Mouse (Mus musculus) liver, embryonic 12.5 days (tissue): ENCODE measurements around the gene Irf9. TPM values are rescaled to one million over a fixed set of nuclear protein-coding genes. Genes with fewer than 3 reads are reported as not detected.
A peak's percentile ranks its signal among the peaks of the same experiment; 100 is the strongest.

Source experiments
- ATAC-seq: fragments of 200-750 bp; cut with Nextera tagmentation; 2 replicates; pipeline ENCODE4 v1.8.0; 2017; ENCODE audit warnings: moderate number of reproducible peaks, mild to moderate bottlenecking, moderate library complexity
- H3K27ac ChIP-seq: fragments of 300-500 bp; sonication (generic); 2 replicates; pipeline ENCODE4 v1.5.1; 2016; ENCODE audit warnings: mild to moderate bottlenecking
- H3K27me3 ChIP-seq: fragments of 300-500 bp; sonication (generic); replicated peaks from 2 replicates; pipeline ENCODE4 v1.6.1; 2016; ENCODE audit warnings: mild to moderate bottlenecking, moderate library complexity
- H3K36me3 ChIP-seq: fragments of 300-500 bp; sonication (generic); 2 replicates; pipeline ENCODE4 v1.6.1; 2016; ENCODE audit warnings: mild to moderate bottlenecking, moderate library complexity
- H3K4me1 ChIP-seq: fragments of 300-500 bp; sonication (generic); 2 replicates; pipeline ENCODE4 v1.6.1; 2016
- H3K4me2 ChIP-seq: fragments of 300-500 bp; sonication (generic); 2 replicates; pipeline ENCODE4 v1.6.1; 2016; ENCODE audit warnings: mild to moderate bottlenecking, moderate library complexity
- H3K4me3 ChIP-seq: fragments of 300-500 bp; sonication (generic); 2 replicates; pipeline ENCODE4 v1.5.1; 2016; ENCODE audit warnings: mild to moderate bottlenecking, moderate library complexity
- H3K9ac ChIP-seq: fragments of 300-500 bp; sonication (generic); 2 replicates; pipeline ENCODE4 v1.6.1; 2016; ENCODE audit warnings: mild to moderate bottlenecking, moderate library complexity
- H3K9me3 ChIP-seq: fragments of 300-500 bp; sonication (generic); replicated peaks from 2 replicates; pipeline ENCODE4 v1.6.1; 2016; ENCODE audit warnings: mild to moderate bottlenecking, moderate library complexity
- WGBS: fragments of 180-500 bp; shearing (Covaris S2); methylation state at CpG from one replicate; pipeline ENCODE4 v1.1.7; 2016; ENCODE audit not compliant: insufficient replicate concordance; 5-methylcytosine and 5-hydroxymethylcytosine counted together
- polyA plus RNA-seq: library from polyadenylated mRNA; unstranded; fragments of >200 nt; fragmentation: Nextera tagmentation; extraction: Ambion mirVana; gene quantifications from 2 replicates; pipeline ENCODE4 v1.2.1, GENCODE M21; 2016

Irf9 gene
- 14.4 and 15.3 TPM in 2 replicates for polyA plus RNA-seq

GRCm38 (mm10) chr14:55603271-55603632 lies at the start of gene Irf9:
Gene Irf9 (plus strand): TSS chr14:55603571.
- peaks cover 86% of the 10 kb centered on the region for H3K36me3 ChIP-seq
- H3K4me3 ChIP-seq: peak within 1 kb of the TSS; percentile 63
- ATAC-seq: no peak
- H3K27ac ChIP-seq: peak within 1 kb of the TSS; percentile 94
- H3K27me3 ChIP-seq: no peaks in the 10 kb centered on the region
- WGBS: 81% methylated on average over 7 of the region's 7 CpGs
- H3K9me3 ChIP-seq: no peaks in the 10 kb centered on the region
- H3K9ac ChIP-seq: peak within 1 kb of the TSS; percentile 72
- peak within 1 kb of the TSS; percentile 70 for H3K4me2 ChIP-seq
- peaks cover 46% of the 10 kb centered on the region for H3K4me1 ChIP-seq

GRCm38 (mm10) chr14:55554635-55555034 lies 48.7 kb upstream of the Irf9 start:
- Histone ChIP-seq H3K27me3 (no peaks in the 10 kb centered on the region), H3K9ac (no peak overlapping the region), H3K4me1 (peaks cover 53% of the 10 kb centered on the region), H3K36me3 (peaks cover 11% of the 10 kb centered on the region), H3K4me2 (no peak overlapping the region), H3K4me3 (no peak overlapping the region), H3K9me3 (no peaks in the 10 kb centered on the region), H3K27ac (no peak overlapping the region)
- no peak for ATAC-seq

- Histone ChIP-seq H3K4me2 (no peak overlapping the region), H3K27me3 (no peaks in the 10 kb centered on the region), H3K4me3 (no peak overlapping the region), H3K36me3 (no peaks in the 10 kb centered on the region; the same call in 1 of the 2 replicates), H3K4me1 (peaks cover 53% of the 10 kb centered on the region), H3K9me3 (no peaks in the 10 kb centered on the region), H3K27ac (no peak overlapping the region), H3K9ac (no peak overlapping the region)
- ATAC-seq: no peak
- WGBS: 55% methylated on average over 3 of the region's 3 CpGs
These were observed 47.6 kb upstream of the Irf9 start for GRCm38 (mm10) chr14:55555788-55556187.

GRCm38 (mm10) chr14:55557003-55557402 lies 46.4 kb upstream of the Irf9 start:
- 0 out of 2 replicates have a peak overlapping the region, but pooled peaks have one; percentile 17 for H3K9ac ChIP-seq

DNA sequence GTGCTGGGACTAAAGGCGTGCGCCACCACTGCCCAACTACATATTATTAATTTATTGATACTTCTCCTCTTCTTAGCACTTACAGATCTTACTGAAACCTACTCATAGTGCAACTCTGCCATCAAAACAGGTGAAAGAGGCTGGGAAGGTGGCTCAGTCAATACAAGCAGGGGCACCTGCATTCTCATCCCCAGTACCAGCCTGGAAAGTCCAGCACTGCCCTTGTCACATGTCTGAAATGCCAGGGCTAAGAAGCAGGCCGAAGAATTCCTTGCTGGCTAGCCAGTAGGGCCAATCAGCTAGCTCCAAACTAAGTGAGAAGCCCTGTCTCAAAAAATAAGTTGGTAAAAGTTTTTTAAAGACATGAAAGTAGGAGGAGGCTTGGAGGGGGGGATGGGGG lies 45.8 kb upstream of the Irf9 start:
- WGBS: 84% methylated on average over 3 of the region's 3 CpGs
- Histone ChIP-seq H3K9ac (peak overlapping the region; percentile 50; the same call in 1 of the 2 replicates), H3K9me3 (no peaks in the 10 kb centered on the region), H3K36me3 (peaks cover 9% of the 10 kb centered on the region), H3K4me3 (no peak overlapping the region), H3K4me2 (no peak overlapping the region), H3K27ac (peak overlapping the region; percentile 99), H3K4me1 (peaks cover 71% of the 10 kb centered on the region), H3K27me3 (no peaks in the 10 kb centered on the region)
- ATAC-seq: no peak

More at GRCm38 (mm10) chr14:55557003-55557402, 46.4 kb upstream of the Irf9 start:
- Histone ChIP-seq H3K4me1 (peaks cover 65% of the 10 kb centered on the region), H3K4me3 (no peak overlapping the region), H3K4me2 (no peak overlapping the region), H3K27ac (peak overlapping the region; percentile 99), H3K9me3 (no peaks in the 10 kb centered on the region), H3K27me3 (no peaks in the 10 kb centered on the region), H3K36me3 (peaks cover 3% of the 10 kb centered on the region)
- WGBS: 20% methylated on average over 5 of the region's 5 CpGs
- no peak for ATAC-seq

- Histone ChIP-seq H3K36me3 (peaks cover 22% of the 10 kb centered on the region), H3K4me3 (peak overlapping the region; percentile 73), H3K27me3 (no peaks in the 10 kb centered on the region), H3K9ac (peak overlapping the region; percentile 92), H3K27ac (peak overlapping the region; percentile 99), H3K4me2 (peak overlapping the region; percentile 90), H3K9me3 (no peaks in the 10 kb centered on the region), H3K4me1 (peaks cover 74% of the 10 kb centered on the region)
- ATAC-seq: peak; percentile 44
- 33% methylated on average over 6 of the region's 6 CpGs for WGBS
These were observed 44.5 kb upstream of the Irf9 start for GRCm38 (mm10) chr14:55558740-55559448.

- Histone ChIP-seq H3K4me1 (peaks cover 65% of the 10 kb centered on the region), H3K9me3 (no peaks in the 10 kb centered on the region), H3K36me3 (peaks cover 31% of the 10 kb centered on the region), H3K9ac (peak within 1 kb of the TSS; percentile 92), H3K27me3 (no peaks in the 10 kb centered on the region), H3K4me3 (peak within 1 kb of the TSS; percentile 73), H3K4me2 (peak within 1 kb of the TSS; percentile 90), H3K27ac (peak within 1 kb of the TSS; percentile 99)
- ATAC-seq: peak; percentile 79
- under 1% methylated on average over 27 of the region's 27 CpGs for WGBS
These were observed 43.6 kb upstream of the Irf9 start, which contains the start of gene Dcaf11 for GRCm38 (mm10) chr14:55559799-55560201. Gene Dcaf11 (plus strand): TSS chr14:55560006.

GRCm38 (mm10) chr14:55560202-55561073 lies 42.9 kb upstream of the Irf9 start, which contains the start of gene A730061H03Rik:
Gene A730061H03Rik (minus strand): TSS chr14:55560406.
- Histone ChIP-seq H3K4me2 (peak within 1 kb of the TSS; percentile 90), H3K9me3 (no peaks in the 10 kb centered on the region), H3K4me3 (peak within 1 kb of the TSS; percentile 73), H3K27ac (peak within 1 kb of the TSS; percentile 99), H3K27me3 (no peaks in the 10 kb centered on the region), H3K36me3 (peaks cover 37% of the 10 kb centered on the region), H3K9ac (peak within 1 kb of the TSS; percentile 92), H3K4me1 (peaks cover 59% of the 10 kb centered on the region)
- peak; percentile 88 for ATAC-seq
- WGBS: under 1% methylated on average over 51 of the region's 51 CpGs

DNA sequence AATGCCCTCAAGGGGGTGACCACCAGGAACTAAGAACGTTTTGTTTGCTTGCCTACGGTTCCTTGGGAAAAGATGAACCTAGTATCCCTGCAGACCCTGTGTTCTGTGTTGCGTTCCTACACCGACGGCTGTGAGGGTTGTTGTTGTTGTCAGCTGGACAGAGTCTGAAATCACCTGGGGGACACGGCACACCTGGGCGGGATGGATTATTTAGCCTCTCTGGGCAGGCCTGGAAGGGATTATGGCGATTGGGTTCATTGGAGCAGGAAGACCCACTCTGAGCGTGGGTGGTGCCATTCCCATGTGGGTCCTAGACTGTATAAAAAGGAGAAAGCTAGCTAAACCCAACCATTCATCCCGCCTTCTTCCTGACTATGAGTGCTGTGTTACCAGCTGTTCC lies 41.5 kb upstream of the Irf9 start:
- Histone ChIP-seq H3K4me3 (peak overlapping the region; percentile 73; the same call in 1 of the 2 replicates), H3K27me3 (no peaks in the 10 kb centered on the region), H3K4me2 (peak overlapping the region; percentile 90), H3K4me1 (peaks cover 44% of the 10 kb centered on the region), H3K36me3 (peaks cover 51% of the 10 kb centered on the region), H3K9me3 (no peaks in the 10 kb centered on the region), H3K9ac (peak overlapping the region; percentile 66; the same call in 1 of the 2 replicates), H3K27ac (peak overlapping the region; percentile 67)
- ATAC-seq: no peak
- WGBS: 83% methylated on average over 10 of the region's 10 CpGs

- H3K4me3 ChIP-seq: no peak overlapping the region
- WGBS: 90% methylated on average over 11 of the region's 11 CpGs
- no peaks in the 10 kb centered on the region for H3K9me3 ChIP-seq
- peaks cover 30% of the 10 kb centered on the region for H3K4me1 ChIP-seq
- H3K9ac ChIP-seq: no peak overlapping the region
- no peak overlapping the region for H3K4me2 ChIP-seq
- ATAC-seq: no peak
- peaks cover 65% of the 10 kb centered on the region for H3K36me3 ChIP-seq
- H3K27ac ChIP-seq: no peak overlapping the region
- no peaks in the 10 kb centered on the region for H3K27me3 ChIP-seq
These were observed 40.1 kb upstream of the Irf9 start for GRCm38 (mm10) chr14:55563249-55563648.

DNA sequence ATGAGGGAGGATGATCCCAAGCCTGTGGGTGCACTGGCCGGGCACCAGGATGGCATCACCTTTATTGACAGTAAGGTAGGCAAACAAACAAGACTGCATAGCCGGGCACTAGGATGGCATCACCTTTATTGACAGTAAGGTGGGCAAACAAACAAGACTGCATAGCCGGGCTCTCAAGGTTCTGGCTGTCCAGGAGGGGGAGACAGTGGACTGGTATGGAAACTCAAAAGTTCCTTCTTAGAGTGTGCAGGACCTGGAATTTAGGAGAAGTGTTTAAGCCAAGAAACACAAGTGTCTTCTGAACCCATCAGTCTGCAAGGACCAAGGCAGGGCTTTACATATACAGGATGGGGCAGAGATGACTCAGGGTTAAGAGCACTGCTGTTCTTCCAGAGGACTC lies 37.6 kb upstream of the Irf9 start:
- Histone ChIP-seq H3K9ac (no peak overlapping the region), H3K4me1 (peaks cover 27% of the 10 kb centered on the region), H3K27me3 (no peaks in the 10 kb centered on the region), H3K4me3 (no peak overlapping the region), H3K4me2 (no peak overlapping the region), H3K36me3 (peaks cover 88% of the 10 kb centered on the region), H3K27ac (no peak overlapping the region), H3K9me3 (no peaks in the 10 kb centered on the region)
- WGBS: 77% methylated on average over 3 of the region's 3 CpGs
- ATAC-seq: no peak

GRCm38 (mm10) chr14:55567496-55567895 lies 35.9 kb upstream of the Irf9 start:
- Histone ChIP-seq H3K4me2 (no peak overlapping the region), H3K36me3 (peaks cover 84% of the 10 kb centered on the region), H3K9ac (no peak overlapping the region), H3K9me3 (no peaks in the 10 kb centered on the region), H3K4me1 (peaks cover 23% of the 10 kb centered on the region), H3K4me3 (no peak overlapping the region), H3K27me3 (no peaks in the 10 kb centered on the region), H3K27ac (no peak overlapping the region)
- ATAC-seq: no peak
- WGBS: 88% methylated on average over 3 of the region's 3 CpGs
